Mouse (Mus musculus) spleen, postnatal 4 days (tissue): ENCODE results near the gene Ghrh.
A peak's percentile ranks its signal among the peaks of the same experiment; 100 is the strongest.
"Not testable (repeated sequence)": the region's sequence is repeated elsewhere in the genome, so short reads cannot be mapped to it uniquely, and the experiment has no call there.

Experiments
- DNase-seq, 2 experiments: peaks; one replicate each; pipeline ENCODE4 v3.0.0; 2022; ENCODE audit warnings: low spot score in 2 of 2

The Ghrh gene

DNA sequence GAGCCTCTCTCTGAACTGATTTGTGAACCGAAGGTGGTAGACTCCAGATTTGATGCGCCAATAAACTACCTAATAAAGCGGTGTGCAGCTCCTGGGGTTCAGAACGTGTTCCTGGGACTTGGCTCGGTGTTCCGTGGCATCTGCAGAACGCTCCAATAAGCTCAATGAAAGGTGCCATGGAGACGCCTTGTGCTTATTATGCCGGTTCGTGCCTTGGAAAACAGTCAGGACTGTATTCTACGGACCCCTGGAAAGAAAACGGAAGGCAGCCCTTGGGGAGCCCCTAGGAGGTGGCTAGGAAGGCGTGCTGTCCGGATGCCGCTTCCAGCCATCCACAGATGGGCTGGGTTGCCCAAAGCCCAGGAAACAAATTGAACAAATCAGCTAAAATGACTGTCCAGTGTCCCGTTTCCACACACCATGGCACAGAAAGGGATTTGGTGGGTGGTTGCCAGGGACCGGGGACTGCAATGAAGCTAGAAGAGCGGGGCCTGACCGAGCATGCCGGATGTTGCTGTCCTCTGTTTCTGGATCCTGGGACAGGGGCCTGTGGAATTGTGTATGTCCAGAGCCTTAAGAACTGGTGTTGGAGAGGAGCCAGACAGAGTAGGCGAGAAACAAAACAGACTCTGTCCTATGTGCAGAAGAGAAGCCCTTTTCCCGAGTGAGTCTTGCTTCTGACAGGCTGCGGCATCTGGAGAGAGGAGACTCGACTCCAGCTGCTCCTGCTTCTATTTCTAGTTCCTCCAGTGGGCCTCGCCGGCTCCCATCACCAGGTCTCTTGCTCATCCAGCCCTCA is at the start of gene Ghrh:
TSS of gene Ghrh (minus strand) at position 146 of the 799 bp plus-strand sequence.
- DNase-seq = no peak

GRCm38 (mm10) chr2:157395960-157396359 is 48.7 kb upstream of the Ghrh start:
- DNase-seq = peak in 1 of 2 experiments; percentile 33

DNA sequence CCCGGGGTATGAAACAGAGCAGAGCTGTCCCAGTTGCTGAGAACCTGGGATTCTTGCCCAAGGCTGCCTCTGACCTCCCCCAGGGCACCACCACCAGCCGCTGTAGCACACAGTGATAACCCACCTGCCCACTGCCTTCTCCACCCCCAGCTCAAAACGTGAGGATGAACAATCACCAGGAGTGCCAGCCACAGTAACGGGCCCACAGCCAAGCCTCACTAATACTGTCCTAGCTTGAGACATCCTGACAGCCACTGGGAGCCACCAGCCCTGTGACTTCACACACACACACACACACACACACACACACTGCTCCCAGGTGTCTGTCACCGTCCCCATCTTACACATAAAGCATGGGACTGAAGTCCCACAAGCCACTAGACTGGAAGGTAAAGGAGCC is 48.1 kb upstream of the Ghrh start:
- DNase-seq = no peak

GRCm38 (mm10) chr2:157394868-157395267 is 47.6 kb upstream of the Ghrh start:
- DNase-seq = no peak

GRCm38 (mm10) chr2:157393549-157393948 is 46.2 kb upstream of the Ghrh start:
- DNase-seq = no peak

DNA sequence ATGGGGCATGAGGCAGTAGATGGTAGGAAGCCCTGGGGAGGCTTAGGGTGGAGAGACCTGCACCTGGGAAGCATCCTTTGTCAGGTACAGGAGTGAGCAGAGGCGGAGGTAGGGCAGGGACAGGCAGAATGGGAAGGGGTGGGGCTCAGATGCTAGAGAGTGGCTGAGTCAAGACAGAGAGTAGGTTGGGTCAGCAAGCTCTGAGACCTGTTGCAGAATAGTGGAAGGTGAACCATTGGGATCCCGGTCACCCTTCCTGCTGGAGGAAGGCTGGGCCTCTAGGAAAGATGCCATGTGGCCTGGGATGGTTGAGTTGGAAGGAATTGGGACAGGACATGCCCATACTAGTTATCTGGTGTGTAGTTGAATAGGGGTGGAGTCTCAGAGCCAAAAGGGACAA is 45.0 kb upstream of the Ghrh start:
- no peak for DNase-seq

- DNase-seq = no peak
Observed at GRCm38 (mm10) chr2:157389591-157389921, 42.2 kb upstream of the Ghrh start.

- DNase-seq = not testable (repeated sequence)
Observed at GRCm38 (mm10) chr2:157388901-157389590, 41.7 kb upstream of the Ghrh start.

DNA sequence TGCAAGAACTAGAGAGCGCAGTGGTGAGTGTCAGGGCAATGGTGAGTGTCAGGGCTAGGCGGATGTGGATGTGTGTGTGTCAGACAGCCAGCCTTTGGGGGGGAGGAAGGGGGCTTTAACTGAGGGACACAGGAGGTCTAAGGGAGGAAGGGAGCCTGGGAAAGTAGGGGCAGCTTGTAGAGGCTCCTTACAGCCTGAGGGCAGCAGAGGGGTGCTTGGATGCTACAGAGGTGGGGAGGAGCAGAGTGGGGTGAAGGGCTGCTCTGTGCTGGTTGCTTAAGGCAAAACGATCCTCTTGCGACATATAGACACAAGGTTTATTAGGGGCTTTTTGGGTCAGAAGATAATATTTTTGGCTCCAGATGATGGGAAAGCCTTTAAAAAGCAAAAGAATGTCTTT is 37.5 kb upstream of the Ghrh start:
- no peak for DNase-seq

GRCm38 (mm10) chr2:157376995-157377394 is 29.7 kb upstream of the Ghrh start:
- DNase-seq = no peak

GRCm38 (mm10) chr2:157375794-157376757 is 28.8 kb upstream of the Ghrh start:
- no peak for DNase-seq

GRCm38 (mm10) chr2:157375051-157375450 is 27.7 kb upstream of the Ghrh start:
- DNase-seq = no peak

DNA sequence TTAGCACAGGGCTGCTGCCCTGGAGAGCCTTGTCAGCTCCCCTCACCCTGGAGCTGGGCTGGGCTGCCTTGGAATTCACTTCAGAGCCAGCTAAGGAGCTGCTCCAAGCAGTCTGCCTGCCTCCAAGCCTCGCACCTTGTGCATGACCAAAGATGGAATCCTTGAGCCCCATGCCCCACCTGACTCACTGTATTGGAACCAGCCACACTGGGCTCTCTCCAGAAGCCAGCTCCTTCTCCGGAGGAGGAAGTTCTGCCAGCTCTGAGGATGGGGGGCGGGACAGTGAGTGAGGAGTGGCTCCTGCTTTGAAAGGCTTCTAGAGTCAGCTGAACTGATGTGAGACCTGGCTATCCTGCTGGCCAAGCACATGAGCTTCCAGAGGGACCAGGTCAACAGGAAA is 26.4 kb upstream of the Ghrh start:
- DNase-seq = no peak

DNA sequence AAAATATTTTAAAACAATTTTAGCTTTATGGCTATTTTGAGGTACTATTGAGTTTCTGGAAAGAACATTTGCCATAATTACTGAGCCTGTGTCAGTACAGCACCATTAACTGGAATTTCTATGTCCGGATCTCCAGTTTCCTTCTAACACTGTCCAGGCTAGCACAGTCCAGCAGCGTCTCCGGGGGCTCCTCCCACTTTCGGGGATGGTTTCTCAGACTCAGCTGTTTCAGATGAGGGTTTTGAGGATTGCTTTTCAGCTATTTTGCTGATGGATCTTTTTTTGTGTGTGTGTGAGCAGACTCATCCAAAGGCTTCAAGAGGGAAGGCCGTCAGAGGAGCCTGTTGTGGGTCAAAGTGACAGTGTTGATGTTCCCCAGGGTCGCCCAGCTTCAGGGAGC is 24.4 kb upstream of the Ghrh start:
- no peak for DNase-seq

GRCm38 (mm10) chr2:157367991-157368390 is 20.7 kb upstream of the Ghrh start:
- DNase-seq = no peak

GRCm38 (mm10) chr2:157367184-157367893 is 20.0 kb upstream of the Ghrh start, which contains the start of gene Manbal:
Manbal (plus strand) TSS chr2:157367594.
- DNase-seq = peak; percentile 95 to 98

DNA sequence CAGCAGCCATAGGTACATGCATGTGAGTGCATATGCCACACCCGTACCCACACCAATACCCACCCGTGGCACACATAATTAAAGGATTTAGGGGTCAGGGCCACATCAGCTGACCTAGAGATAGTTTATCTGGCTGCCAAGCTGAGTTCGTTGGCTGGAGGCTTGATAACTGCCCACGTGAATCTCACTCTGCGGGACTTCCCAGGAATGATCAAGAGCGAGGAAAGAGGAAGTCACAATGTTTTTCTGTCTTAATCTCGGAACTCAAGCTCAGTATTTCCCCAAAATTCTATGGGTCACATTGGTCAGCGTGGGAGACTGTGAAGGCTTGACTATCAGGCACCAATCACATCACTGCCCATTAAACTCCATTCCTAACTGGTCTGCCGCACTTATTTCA is 19.5 kb upstream of the Ghrh start:
- no peak for DNase-seq

DNA sequence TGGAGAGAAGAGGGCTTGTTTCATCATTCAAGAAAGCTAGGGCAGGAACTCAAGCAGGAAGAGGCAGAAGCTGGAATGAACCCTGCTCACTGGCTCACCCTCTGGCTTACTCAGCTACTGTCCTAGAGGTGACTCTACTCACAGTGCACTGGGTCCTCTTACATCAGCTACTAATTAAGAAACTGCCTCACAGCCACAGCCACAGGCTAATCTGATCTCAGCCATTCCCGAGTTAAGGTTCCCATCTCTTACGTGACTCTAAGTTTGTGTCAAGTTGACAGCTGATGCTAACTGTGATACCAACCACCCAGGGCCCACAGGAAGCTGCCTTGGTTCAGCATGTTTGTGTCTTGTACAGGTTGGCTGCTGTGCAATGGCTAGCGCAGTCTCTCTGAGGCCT is 15.7 kb upstream of the Ghrh start:
- DNase-seq = no peak

- DNase-seq = no peak
Observed at GRCm38 (mm10) chr2:157360028-157360427, 12.7 kb upstream of the Ghrh start.

DNA sequence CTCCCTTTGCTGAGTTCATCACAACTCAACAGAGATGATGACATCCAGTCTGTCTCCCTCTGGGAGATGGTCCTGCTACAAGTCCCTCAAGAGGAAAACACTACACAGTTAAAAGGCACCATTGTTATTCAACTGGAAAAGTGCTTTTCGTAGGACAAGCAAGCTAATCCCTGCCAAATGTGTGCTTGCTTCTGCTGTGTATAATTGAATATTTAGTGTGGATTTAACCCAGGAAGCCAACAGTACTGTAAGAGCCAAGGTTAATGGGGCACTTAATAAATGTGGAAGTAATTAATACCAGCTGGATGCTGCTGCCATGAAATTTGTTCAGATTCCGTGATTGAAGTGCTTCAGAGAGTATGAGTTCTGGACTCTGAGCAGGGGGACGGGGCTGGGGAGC is 6.8 kb upstream of the Ghrh start:
- DNase-seq = no peak

DNA sequence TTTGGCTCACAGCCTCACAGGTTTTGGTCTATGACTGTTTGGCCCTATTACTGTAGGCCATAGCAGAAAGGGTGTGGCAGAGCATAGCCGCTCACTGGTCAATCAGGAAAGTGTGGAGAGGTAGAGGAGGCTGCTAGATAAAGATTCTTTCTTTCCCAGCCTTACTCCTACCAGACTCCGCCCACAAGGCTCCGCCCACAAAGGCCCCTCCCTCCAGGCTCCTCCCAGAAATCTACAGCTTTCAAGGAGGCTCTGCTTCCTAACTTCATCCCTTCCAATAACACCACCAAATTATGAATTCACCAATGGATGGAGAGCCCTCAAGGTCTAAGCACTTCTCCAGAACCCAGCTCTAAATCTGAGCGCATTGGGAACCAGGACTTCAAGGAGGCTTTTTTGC is 5.9 kb upstream of the Ghrh start:
- DNase-seq = no peak
